Mouse (Mus musculus): ENCODE results near the gene Wnk2.

DNA sequence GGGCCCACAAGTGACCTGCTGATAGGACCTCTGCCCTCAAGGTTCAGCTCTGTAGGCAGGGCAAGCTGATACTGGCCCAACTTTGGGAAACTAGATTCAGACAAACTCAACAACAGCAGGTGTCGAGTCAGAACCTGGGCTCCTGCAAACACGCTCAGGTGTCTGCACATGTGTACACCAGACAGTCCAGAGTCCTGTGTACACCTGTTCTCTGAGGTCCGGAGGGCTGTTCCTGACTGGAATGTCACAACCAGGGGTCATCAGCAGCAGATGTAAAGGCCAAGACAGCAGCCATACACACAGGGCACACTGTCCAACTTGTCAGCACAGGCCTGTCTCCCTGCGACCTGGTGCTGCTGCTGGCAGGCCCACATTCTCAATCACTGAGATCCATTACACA is 25.7 kb downstream of the Wnk2 start:
- TF ChIP-seq CTCF (conservative IDR thresholded peaks at IDR 0.05; ENCODE audit: low read length): no peak
- TF ChIP-seq POU5F1 (IDR thresholded peaks at IDR 0.05; ENCODE audit: borderline replicate concordance, low read length): no peak
- no peak for TF ChIP-seq NANOG (IDR thresholded peaks at IDR 0.05; ENCODE audit: borderline replicate concordance, low read length)
